Mouse (Mus musculus) ES-E14 (cell line): ENCODE measurements around the gene Agxt2. TPM values are rescaled to one million over a fixed set of nuclear protein-coding genes. Genes with fewer than 3 reads are reported as not detected.

ENCODE experiments used
- DNase-seq: peaks from one replicate; pipeline ENCODE4 v3.0.0-alpha.2; 2013; ENCODE audit warnings: low read depth, low spot score
- H3K27ac ChIP-seq: 2 replicates; pipeline ENCODE4 v1.5.1; 2012; ENCODE audit warnings: low read depth, mild to moderate bottlenecking, low read length, moderate library complexity, mixed read lengths; ENCODE audit not compliant: poor library complexity, insufficient read depth, severe bottlenecking
- H3K36me3 ChIP-seq: 2 replicates; pipeline ENCODE4 v1.6.1; 2012; ENCODE audit warnings: mild to moderate bottlenecking, low read length, moderate library complexity, mixed read lengths; ENCODE audit not compliant: control insufficient read depth, poor library complexity, insufficient read depth, severe bottlenecking
- H3K4me1 ChIP-seq, 2 experiments: fragments of 150-350 bp in 1 of 2; sonication (generic) in 1 of 2; 2 replicates each; pipeline ENCODE4 v1.6.1; 2012; ENCODE audit warnings: low read length in 2 of 2, mild to moderate bottlenecking in 1 of 2, mixed read lengths in 1 of 2; ENCODE audit not compliant: control insufficient read depth in 2 of 2, insufficient read depth in 2 of 2, poor library complexity in 1 of 2
- H3K4me3 ChIP-seq, 2 experiments: fragments of 150-350 bp in 1 of 2; sonication (generic) in 1 of 2; 2 replicates each; pipeline ENCODE4 v1.5.1; 2012; ENCODE audit warnings: low read length in 2 of 2, low read depth in 1 of 2, mild to moderate bottlenecking in 1 of 2, mixed read lengths in 1 of 2; ENCODE audit not compliant: insufficient read depth in 1 of 2, poor library complexity in 1 of 2, severe bottlenecking in 1 of 2
- H3K9ac ChIP-seq: 2 replicates; pipeline ENCODE4 v1.6.1; 2012; ENCODE audit warnings: low read depth, mild to moderate bottlenecking, low read length, mixed read lengths; ENCODE audit not compliant: poor library complexity, insufficient read depth, severe bottlenecking
- H3K9me3 ChIP-seq: fragments of 150-350 bp; sonication (generic); 2 replicates; pipeline ENCODE4 v1.6.1; 2012; ENCODE audit warnings: low read depth, mild to moderate bottlenecking, low read length; ENCODE audit not compliant: control insufficient read depth, insufficient read depth
- CHD2 ChIP-seq: IDR thresholded peaks from 2 replicates; pipeline ENCODE4 v1.6.1; 2014; ENCODE audit warnings: mild to moderate bottlenecking, low read depth, low read length, inconsistent platforms
- HCFC1 ChIP-seq: IDR thresholded peaks from 2 replicates; pipeline ENCODE4 v1.6.1; 2012; ENCODE audit warnings: low read length, inconsistent platforms, borderline replicate concordance; ENCODE audit not compliant: insufficient read depth
- MAFK ChIP-seq: IDR thresholded peaks from 2 replicates; pipeline ENCODE4 v1.6.1; 2014; ENCODE audit warnings: mild to moderate bottlenecking, low read depth, low read length, inconsistent platforms; ENCODE audit not compliant: insufficient read depth
- ZC3H11A ChIP-seq: IDR thresholded peaks from 2 replicates; pipeline ENCODE4 v1.6.1; 2012; ENCODE audit warnings: low read depth, mild to moderate bottlenecking, inconsistent platforms, low read length, borderline replicate concordance
- ZNF384 ChIP-seq: IDR thresholded peaks from 2 replicates; pipeline ENCODE4 v1.6.1; 2012; ENCODE audit warnings: low read depth, low read length, inconsistent platforms
- in situ Hi-C, 2 experiments: fragments of 600-800 bp; cut with MboI; formaldehyde crosslinking; loops; one replicate each; pipeline ENCODE4 v1.15.1; 2025; ENCODE audit warnings: low sequenced_read_pairs in 2 of 2, inconsistent platforms in 1 of 2; ENCODE audit not compliant: unreplicated experiment in 2 of 2
- total RNA-seq: library from RNA; depleted of rRNA; stranded (reverse); fragments of 300-350 nt; gene quantifications from 2 replicates; pipeline ENCODE4 v1.2.3, GENCODE M21; 2012

The Agxt2 gene
- total RNA-seq, 1 experiment, result not detected

- H3K9me3 ChIP-seq, result no peaks in the 10 kb centered on the region
- H3K27ac ChIP-seq, result no peak overlapping the region
- TF ChIP-seq CHD2, result no peak
- no peak for TF ChIP-seq ZNF384
- TF ChIP-seq ZC3H11A, result no peak
- no peak for TF ChIP-seq MAFK
- TF ChIP-seq HCFC1, result no peak
- DNase-seq, result no peak
- no peak overlapping the region for H3K4me3 ChIP-seq
- H3K4me1 ChIP-seq, result no peaks in the 10 kb centered on the region
- no peak overlapping the region for H3K9ac ChIP-seq
- in situ Hi-C loops, result no loop called here
- H3K36me3 ChIP-seq, result no peaks in the 10 kb centered on the region
Observed at GRCm38 (mm10) chr15:10375404-10375803, 17.1 kb downstream of the Agxt2 start.

GRCm38 (mm10) chr15:10378338-10378959, 20.1 kb downstream of the Agxt2 start:
- Histone ChIP-seq H3K4me1 (no peaks in the 10 kb centered on the region), H3K27ac (no peak overlapping the region), H3K4me3 (no peak overlapping the region), H3K9me3 (no peaks in the 10 kb centered on the region), H3K36me3 (no peaks in the 10 kb centered on the region), H3K9ac (no peak overlapping the region)
- no peak for DNase-seq
- in situ Hi-C loops, result no loop called here
- TF ChIP-seq CHD2 (no peak), ZNF384 (no peak), ZC3H11A (no peak), HCFC1 (no peak), MAFK (no peak)

- DNase-seq, result no peak
- H3K27ac ChIP-seq, result no peak overlapping the region
- H3K4me1 ChIP-seq, result no peaks in the 10 kb centered on the region
- no peak overlapping the region for H3K9ac ChIP-seq
- H3K36me3 ChIP-seq, result no peaks in the 10 kb centered on the region
- in situ Hi-C loops, result no loop called here
- no peak overlapping the region for H3K4me3 ChIP-seq
- no peak for TF ChIP-seq CHD2
- no peak for TF ChIP-seq ZNF384
- TF ChIP-seq ZC3H11A, result no peak
- no peak for TF ChIP-seq MAFK
- TF ChIP-seq HCFC1, result no peak
- no peaks in the 10 kb centered on the region for H3K9me3 ChIP-seq
Observed at GRCm38 (mm10) chr15:10379757-10380458, 21.6 kb downstream of the Agxt2 start.

- no peak for TF ChIP-seq ZNF384
- no peak for TF ChIP-seq MAFK
- no peak for TF ChIP-seq CHD2
- TF ChIP-seq ZC3H11A, result no peak
- TF ChIP-seq HCFC1, result no peak
- Histone ChIP-seq H3K4me3 (no peak overlapping the region), H3K9me3 (no peaks in the 10 kb centered on the region), H3K27ac (no peak overlapping the region), H3K9ac (no peak overlapping the region), H3K4me1 (no peaks in the 10 kb centered on the region), H3K36me3 (no peaks in the 10 kb centered on the region)
- no peak for DNase-seq
- in situ Hi-C loops, result no loop called here
Observed at GRCm38 (mm10) chr15:10387263-10387662, 28.9 kb downstream of the Agxt2 start.
